In the genomic region with DNA sequence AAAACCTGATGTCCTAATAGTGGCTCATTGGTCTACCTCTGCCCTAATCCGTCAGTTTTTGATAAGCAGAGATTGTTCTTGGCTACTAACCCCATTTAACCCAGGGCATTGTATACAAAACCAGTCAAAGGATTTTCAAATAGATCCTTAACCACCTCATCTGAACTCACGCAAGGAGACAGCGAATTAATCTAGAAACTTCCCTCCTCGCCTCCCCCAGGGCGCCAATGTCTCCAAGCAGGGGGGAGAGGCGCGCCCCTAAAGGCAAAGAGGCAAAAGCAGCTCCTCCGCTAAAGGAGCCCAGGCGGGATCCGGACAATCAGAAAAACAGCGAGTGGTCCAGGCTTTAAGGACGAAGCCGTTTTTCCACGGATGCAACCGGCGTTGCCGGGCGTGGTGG, we compare ENCODE assay signal across 7 mouse cellular contexts. TPM values are rescaled to one million over a fixed set of nuclear protein-coding genes. Genes with fewer than 3 reads are reported as not detected.
A peak's percentile ranks its signal among the peaks of the same experiment; 100 is the strongest.
DNase-seq lines count a peak whose midpoint lies in the region; ATAC-seq and TF ChIP-seq lines count a peak whose summit lies in the region.

No protein-coding gene starts in this region.

- no peak for TF ChIP-seq POLR2A in small intestine, adult 2 months (IDR thresholded peaks at IDR 0.05; ENCODE audit: low read depth, low read length)

- H3K4me2 ChIP-seq in lung, embryonic 14.5 days, result peak overlapping the region; percentile 93
- H3K4me2 ChIP-seq in limb, embryonic 13.5 days (replicated peaks), result peak overlapping the region; percentile 84

- no peaks in the 10 kb centered on the region for H3K27me3 ChIP-seq in lung, embryonic 14.5 days (ENCODE audit: insufficient read depth, low read length)
- peaks cover 4% of the 10 kb centered on the region for H3K27me3 ChIP-seq in erythroblast, embryonic 14.5 days (ENCODE audit: control insufficient read depth)
- no peaks in the 10 kb centered on the region for H3K27me3 ChIP-seq in limb, embryonic 13.5 days
- H3K27me3 ChIP-seq in small intestine, adult 2 months (ENCODE audit: control insufficient read depth, insufficient read depth, low read length), result no peaks in the 10 kb centered on the region

- H3K27ac ChIP-seq in lung, embryonic 14.5 days (ENCODE audit: low read depth), result peak overlapping the region; percentile 97
- peak overlapping the region; percentile 99 for H3K27ac ChIP-seq in limb, embryonic 13.5 days
- H3K27ac ChIP-seq in small intestine, adult 2 months (ENCODE audit: insufficient read depth, low read depth, low read length), result peak overlapping the region; percentile 80

- WGBS in lung, embryonic 14.5 days, result under 1% methylated on average over 18 of the region's 18 CpGs
- 1% methylated on average over 18 of the region's 18 CpGs for WGBS in limb, embryonic 13.5 days
- under 1% methylated on average over 18 of the region's 18 CpGs for WGBS in small intestine, adult 2 months

- H3K4me3 ChIP-seq in lung, embryonic 14.5 days (ENCODE audit: low read depth, low read length), result peak overlapping the region; percentile 72
- H3K4me3 ChIP-seq in erythroblast, embryonic 14.5 days (replicated peaks), result peak overlapping the region; percentile 99
- peak overlapping the region; percentile 98 for H3K4me3 ChIP-seq in limb, embryonic 13.5 days
- peak overlapping the region; percentile 81 for H3K4me3 ChIP-seq in small intestine, adult 2 months (ENCODE audit: low read depth, low read length)

- H3K4me1 ChIP-seq in lung, embryonic 14.5 days (ENCODE audit: insufficient read depth), result peaks cover 11% of the 10 kb centered on the region
- H3K4me1 ChIP-seq in erythroblast, embryonic 14.5 days (ENCODE audit: control insufficient read depth), result peaks cover 42% of the 10 kb centered on the region
- H3K4me1 ChIP-seq in limb, embryonic 13.5 days, result peaks cover 22% of the 10 kb centered on the region
- peaks cover 3% of the 10 kb centered on the region; the same call in 1 of the 2 replicates for H3K4me1 ChIP-seq in small intestine, adult 2 months (ENCODE audit: control insufficient read depth, insufficient read depth, insufficient read length, low read length)

- TF ChIP-seq CTCF in lung, embryonic 14.5 days (IDR thresholded peaks at IDR 0.05; ENCODE audit: low read depth), result no peak
- TF ChIP-seq CTCF in small intestine, adult 2 months (IDR thresholded peaks at IDR 0.05; ENCODE audit: extremely low read depth, insufficient read length, insufficient replicate concordance, low read depth, low read length), result no peak

- H3K36me3 ChIP-seq in lung, embryonic 14.5 days (ENCODE audit: insufficient read depth), result peaks cover 18% of the 10 kb centered on the region; the same call in 1 of the 2 replicates
- H3K36me3 ChIP-seq in erythroblast, embryonic 14.5 days (ENCODE audit: control insufficient read depth), result peaks cover 24% of the 10 kb centered on the region
- peaks cover 14% of the 10 kb centered on the region; the same call in 1 of the 2 replicates for H3K36me3 ChIP-seq in limb, embryonic 13.5 days
- no peaks in the 10 kb centered on the region; the same call in 1 of the 2 replicates for H3K36me3 ChIP-seq in small intestine, adult 2 months (ENCODE audit: control insufficient read depth, insufficient read depth, low read length)

- peak overlapping the region; percentile 85 for H3K9ac ChIP-seq in lung, embryonic 14.5 days
- H3K9ac ChIP-seq in limb, embryonic 13.5 days, result peak overlapping the region; percentile 98

- no peak for DNase-seq in lung, embryonic 14.5 days
- no peak for DNase-seq in lung, adult 18-20 months
- no peak for DNase-seq in cerebellum, adult 8-10 months
- DNase-seq in testis, postnatal 14 days (ENCODE audit: low spot score), result no peak

- H3K9me3 ChIP-seq in lung, embryonic 14.5 days (ENCODE audit: low read depth, low read length), result no peaks in the 10 kb centered on the region
- no peaks in the 10 kb centered on the region for H3K9me3 ChIP-seq in erythroblast, embryonic 14.5 days (ENCODE audit: control insufficient read depth, low read length)
- no peaks in the 10 kb centered on the region for H3K9me3 ChIP-seq in limb, embryonic 13.5 days

- ATAC-seq in lung, embryonic 14.5 days (ENCODE audit: insufficient read depth), result peak; percentile 44
- no peak; the same call in 1 of the 2 replicates for ATAC-seq in limb, embryonic 13.5 days (ENCODE audit: low FRiP score, low read depth)

RNA-seq across cellular contexts. Expression of gene Ptges3, which starts 0.6 kb away (rescaled TPM):
- polyA plus RNA-seq in lung, embryonic 14.5 days (2014; fragmentation: Nextera tagmentation; extraction: Ambion mirVana), result 548 and 570 TPM in 2 replicates
- 8.6 and 11.8 TPM in 2 replicates for polyA plus RNA-seq in erythroblast, embryonic 14.5 days (2012)
- polyA plus RNA-seq in limb, embryonic 13.5 days (2015; fragmentation: Nextera tagmentation; extraction: Ambion mirVana), result 564 and 574 TPM in 2 replicates
- polyA plus RNA-seq in small intestine, adult 2 months (2012; rRNA removed), result 27.7 and 38.1 TPM in 2 replicates

RNA-seq across cellular contexts. Expression of gene Naca, which starts 22.8 kb away (rescaled TPM):
- polyA plus RNA-seq in lung, embryonic 14.5 days (2014; fragmentation: Nextera tagmentation; extraction: Ambion mirVana), result 921 and 936 TPM in 2 replicates
- polyA plus RNA-seq in erythroblast, embryonic 14.5 days (2012), result 10.5 and 11.0 TPM in 2 replicates
- polyA plus RNA-seq in limb, embryonic 13.5 days (2015; fragmentation: Nextera tagmentation; extraction: Ambion mirVana), result 797 and 826 TPM in 2 replicates
- polyA plus RNA-seq in small intestine, adult 2 months (2012; rRNA removed), result 134 and 160 TPM in 2 replicates

RNA-seq across cellular contexts. Expression of gene Atp5b, which starts 24.9 kb away (rescaled TPM):
- polyA plus RNA-seq in lung, embryonic 14.5 days (2014; fragmentation: Nextera tagmentation; extraction: Ambion mirVana), result 2,183 and 2,273 TPM in 2 replicates
- 152 and 224 TPM in 2 replicates for polyA plus RNA-seq in erythroblast, embryonic 14.5 days (2012)
- 1,947 and 1,954 TPM in 2 replicates for polyA plus RNA-seq in limb, embryonic 13.5 days (2015; fragmentation: Nextera tagmentation; extraction: Ambion mirVana)
- 4,528 and 5,521 TPM in 2 replicates for polyA plus RNA-seq in small intestine, adult 2 months (2012; rRNA removed)

RNA-seq across cellular contexts. Expression of gene Baz2a, which starts 33.2 kb away (rescaled TPM):
- polyA plus RNA-seq in lung, embryonic 14.5 days (2014; fragmentation: Nextera tagmentation; extraction: Ambion mirVana), result 23.9 and 26.2 TPM in 2 replicates
- 3.2 and 3.6 TPM in 2 replicates for polyA plus RNA-seq in erythroblast, embryonic 14.5 days (2012)
- 9.0 and 10.5 TPM in 2 replicates for polyA plus RNA-seq in limb, embryonic 13.5 days (2015; fragmentation: Nextera tagmentation; extraction: Ambion mirVana)
- polyA plus RNA-seq in small intestine, adult 2 months (2012; rRNA removed), result 14.1 and 30.8 TPM in 2 replicates

RNA-seq across cellular contexts. Expression of gene Prim1, which starts 43.2 kb away (rescaled TPM):
- polyA plus RNA-seq in lung, embryonic 14.5 days (2014; fragmentation: Nextera tagmentation; extraction: Ambion mirVana), result 95.7 and 101 TPM in 2 replicates
- polyA plus RNA-seq in erythroblast, embryonic 14.5 days (2012), result 1.3 TPM in 2 replicates
- 93.3 and 96.1 TPM in 2 replicates for polyA plus RNA-seq in limb, embryonic 13.5 days (2015; fragmentation: Nextera tagmentation; extraction: Ambion mirVana)
- polyA plus RNA-seq in small intestine, adult 2 months (2012; rRNA removed), result 0.89 and 1.5 TPM in 2 replicates

Comparison
In these comparisons a context has a peak if more than half of its experiments do, and no peak if none do; other contexts are left out.
1. RNA of gene Ptges3, which starts 0.6 kb away (polyA plus RNA-seq): 564 to 574 TPM in limb, embryonic 13.5 days and 548 to 570 TPM in lung, embryonic 14.5 days; 27.7 to 38.1 TPM in small intestine, adult 2 months and 8.6 to 11.8 TPM in erythroblast, embryonic 14.5 days; every median in the first group is over 10 times any median in the second.
2. RNA of gene Naca, which starts 22.8 kb away (polyA plus RNA-seq): 921 to 936 TPM in lung, embryonic 14.5 days, 797 to 826 TPM in limb, embryonic 13.5 days and 134 to 160 TPM in small intestine, adult 2 months; 10.5 to 11.0 TPM in erythroblast, embryonic 14.5 days; every median in the first group is over 10 times any median in the second.
3. Peak in every context shown above with its lines, with median percentiles within 50 percentile points of each other: H3K27ac ChIP-seq and H3K4me3 ChIP-seq.